Mouse (Mus musculus) heart, embryonic 12.5 days (tissue): ENCODE data around the gene Senp6. TPM values are rescaled to one million over a fixed set of nuclear protein-coding genes. Genes with fewer than 3 reads are reported as not detected.
A peak's percentile ranks its signal among the peaks of the same experiment; 100 is the strongest.

Experiments
- ATAC-seq: fragments of 200-750 bp; cut with Nextera tagmentation; 2 replicates; pipeline ENCODE4 v1.8.0; 2017; ENCODE audit warnings: moderate TSS enrichment, moderate library complexity; ENCODE audit not compliant: insufficient number of reproducible peaks, low FRiP score
- H3K27ac ChIP-seq: fragments of 300-500 bp; sonication (generic); 2 replicates; pipeline ENCODE4 v1.5.1; 2016; ENCODE audit warnings: mild to moderate bottlenecking, moderate library complexity; ENCODE audit not compliant: poor library complexity, severe bottlenecking
- H3K27me3 ChIP-seq: fragments of 300-500 bp; sonication (generic); replicated peaks from 2 replicates; pipeline ENCODE4 v1.6.1; 2016; ENCODE audit warnings: mild to moderate bottlenecking, moderate library complexity
- H3K36me3 ChIP-seq: fragments of 300-500 bp; sonication (generic); 2 replicates; pipeline ENCODE4 v1.6.1; 2016; ENCODE audit warnings: mild to moderate bottlenecking, moderate library complexity
- H3K4me1 ChIP-seq: fragments of 300-500 bp; sonication (generic); replicated peaks from 2 replicates; pipeline ENCODE4 v1.6.1; 2016; ENCODE audit warnings: mild to moderate bottlenecking
- H3K4me2 ChIP-seq: fragments of 300-500 bp; sonication (generic); 2 replicates; pipeline ENCODE4 v1.6.1; 2016; ENCODE audit warnings: mild to moderate bottlenecking, moderate library complexity
- H3K4me3 ChIP-seq: fragments of 300-500 bp; sonication (generic); 2 replicates; pipeline ENCODE4 v1.5.1; 2016; ENCODE audit warnings: mild to moderate bottlenecking
- H3K9ac ChIP-seq: fragments of 300-500 bp; sonication (generic); 2 replicates; pipeline ENCODE4 v1.6.1; 2016; ENCODE audit warnings: mild to moderate bottlenecking, moderate library complexity
- H3K9me3 ChIP-seq: fragments of 300-500 bp; sonication (generic); replicated peaks from 2 replicates; pipeline ENCODE4 v1.6.1; 2016; ENCODE audit warnings: mild to moderate bottlenecking, moderate library complexity
- WGBS: fragments of 180-500 bp; shearing (Covaris S2); methylation state at CpG from one replicate; pipeline ENCODE4 v1.1.7; 2016; 5-methylcytosine and 5-hydroxymethylcytosine counted together
- polyA plus RNA-seq: library from polyadenylated mRNA; unstranded; fragments of >200 nt; fragmentation: Nextera tagmentation; extraction: Ambion mirVana; gene quantifications from 2 replicates; pipeline ENCODE4 v1.2.1, GENCODE M21; 2016

Gene Senp6
- polyA plus RNA-seq, 1 experiment from 2014 or later, result 46.5 TPM

DNA sequence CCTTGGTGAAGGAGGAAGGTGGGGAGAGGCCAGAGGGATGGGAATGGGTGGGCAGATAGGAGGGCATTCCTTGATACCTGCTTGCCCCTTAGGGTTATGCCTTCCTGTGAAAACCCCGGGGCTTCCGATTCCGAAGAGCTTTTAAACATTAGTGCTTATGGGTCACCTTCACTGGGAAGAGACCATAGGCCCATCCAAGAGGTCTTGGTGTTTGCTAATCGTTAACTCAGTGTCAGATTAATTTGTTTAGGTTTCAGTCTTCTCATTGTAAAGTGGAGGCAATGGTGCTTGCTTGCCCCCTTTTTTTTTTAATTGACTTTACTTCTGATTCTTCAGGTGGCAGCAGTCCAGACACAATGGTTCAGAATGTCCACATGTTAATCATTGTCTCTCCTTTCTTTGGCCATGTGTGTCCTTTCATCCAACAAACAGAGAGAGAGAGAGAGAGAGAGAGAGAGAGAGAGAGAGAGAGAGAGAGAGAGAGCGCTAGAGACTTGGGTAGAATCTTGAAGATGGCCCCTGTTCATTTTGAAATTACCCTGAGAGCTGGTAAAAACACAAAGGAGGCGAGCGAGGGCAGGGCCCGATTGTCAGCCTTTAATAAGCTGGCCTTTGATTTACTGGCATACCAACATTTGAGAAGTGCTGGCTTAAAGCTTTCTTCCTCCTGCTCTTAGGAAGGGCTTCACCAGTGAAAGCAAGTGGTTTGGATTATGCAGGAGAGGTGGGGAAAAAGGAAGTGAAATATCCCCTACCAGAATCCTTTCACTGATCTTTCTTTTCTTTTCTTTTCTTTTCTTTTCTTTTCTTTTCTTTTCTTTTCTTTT, 105.9 kb downstream of the Senp6 start:
- Histone ChIP-seq H3K9ac (no peak overlapping the region), H3K27me3 (no peaks in the 10 kb centered on the region), H3K4me1 (peaks cover 16% of the 10 kb centered on the region), H3K9me3 (no peaks in the 10 kb centered on the region), H3K36me3 (no peaks in the 10 kb centered on the region), H3K4me3 (no peak overlapping the region), H3K27ac (no peak overlapping the region), H3K4me2 (no peak overlapping the region)
- 87% methylated on average over 8 of the region's 8 CpGs for WGBS
- ATAC-seq, result no peak

- Histone ChIP-seq H3K27ac (no peak overlapping the region), H3K36me3 (no peaks in the 10 kb centered on the region), H3K9ac (no peak overlapping the region), H3K9me3 (no peaks in the 10 kb centered on the region), H3K4me3 (no peak overlapping the region), H3K4me1 (peaks cover 16% of the 10 kb centered on the region), H3K27me3 (no peaks in the 10 kb centered on the region), H3K4me2 (no peak overlapping the region)
- 56% methylated on average over 9 of the region's 9 CpGs for WGBS
- no peak for ATAC-seq
These were observed 106.9 kb downstream of the Senp6 start for GRCm38 (mm10) chr9:80173629-80174028.

DNA sequence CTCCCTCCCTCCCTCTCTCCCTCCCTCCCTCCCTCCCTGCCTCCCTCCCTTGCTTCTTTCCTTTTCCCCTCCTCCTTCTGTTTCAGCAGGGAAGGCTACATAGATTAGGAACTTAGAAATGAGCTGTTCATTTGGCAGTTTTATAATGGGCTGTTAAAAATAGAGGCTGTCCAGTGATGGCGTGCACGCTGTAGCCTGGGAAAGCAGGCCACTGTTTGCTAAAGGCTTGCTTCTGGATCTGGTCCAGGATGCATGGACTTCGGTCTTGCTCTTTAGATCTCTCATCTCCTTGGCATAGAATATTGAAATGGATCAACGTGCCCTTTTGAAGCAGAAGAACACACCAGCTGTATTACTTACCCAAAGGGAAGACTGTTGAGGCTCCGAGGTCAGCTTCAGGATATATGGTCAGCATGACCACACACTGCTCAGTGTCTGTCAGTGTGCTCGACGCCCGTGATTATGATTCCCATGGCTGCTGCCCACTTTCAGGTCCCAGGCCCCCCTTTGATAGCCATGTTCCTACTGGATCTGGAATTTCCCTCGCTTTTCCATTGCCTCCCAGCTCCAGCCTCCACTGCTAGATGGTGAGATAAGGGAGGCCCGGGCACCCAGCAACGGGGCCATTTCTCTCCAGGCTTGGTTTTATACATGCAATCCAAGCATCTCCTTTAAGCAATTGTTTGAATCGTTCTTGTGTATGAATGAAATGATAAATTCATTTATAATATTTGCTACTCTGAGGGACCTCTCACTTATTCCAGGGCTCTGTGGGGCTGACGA, 110.2 kb downstream of the Senp6 start:
- Histone ChIP-seq H3K4me2 (0 out of 2 replicates have a peak overlapping the region, but pooled peaks have one; percentile 6), H3K4me3 (no peak overlapping the region), H3K36me3 (no peaks in the 10 kb centered on the region), H3K9ac (no peak overlapping the region), H3K4me1 (peaks cover 16% of the 10 kb centered on the region), H3K27me3 (no peaks in the 10 kb centered on the region), H3K27ac (peak overlapping the region; percentile 63), H3K9me3 (no peaks in the 10 kb centered on the region)
- 44% methylated on average over 13 of the region's 13 CpGs for WGBS
- ATAC-seq, result no peak

GRCm38 (mm10) chr9:80178670-80179069, 112.0 kb downstream of the Senp6 start:
- no peak for ATAC-seq
- 85% methylated on average over 2 of the region's 2 CpGs for WGBS
- no peaks in the 10 kb centered on the region for H3K9me3 ChIP-seq
- H3K27ac ChIP-seq, result no peak overlapping the region
- peaks cover 13% of the 10 kb centered on the region for H3K4me1 ChIP-seq
- no peak overlapping the region for H3K4me2 ChIP-seq
- H3K9ac ChIP-seq, result no peak overlapping the region
- no peaks in the 10 kb centered on the region for H3K27me3 ChIP-seq
- H3K36me3 ChIP-seq, result no peaks in the 10 kb centered on the region
- H3K4me3 ChIP-seq, result no peak overlapping the region

DNA sequence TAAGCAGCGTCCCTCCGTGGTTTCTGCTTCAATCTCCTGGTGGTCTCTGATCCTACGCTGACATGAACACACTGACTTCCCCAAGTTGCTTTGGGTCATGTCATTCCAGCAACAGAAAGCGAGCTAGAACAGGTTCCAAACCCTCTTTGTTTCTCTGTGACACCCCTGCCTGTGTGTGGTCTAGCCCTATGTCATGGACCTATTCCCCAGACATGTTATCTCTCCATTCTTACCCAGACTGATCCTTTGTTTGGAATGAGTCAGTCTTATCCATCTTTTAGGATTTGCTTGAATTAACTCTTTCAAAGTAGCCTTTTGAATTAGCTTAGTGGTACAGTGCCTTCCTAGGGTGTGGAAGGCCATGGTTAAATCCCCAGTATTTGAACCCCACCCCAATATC, 113.0 kb downstream of the Senp6 start:
- WGBS, result 67% methylated on average over 4 of the region's 4 CpGs
- Histone ChIP-seq H3K36me3 (no peaks in the 10 kb centered on the region), H3K9ac (no peak overlapping the region), H3K27ac (no peak overlapping the region), H3K9me3 (no peaks in the 10 kb centered on the region), H3K4me3 (no peak overlapping the region), H3K27me3 (no peaks in the 10 kb centered on the region), H3K4me2 (no peak overlapping the region), H3K4me1 (peaks cover 12% of the 10 kb centered on the region)
- ATAC-seq, result no peak

- ATAC-seq, result no peak
- H3K4me1 ChIP-seq, result peaks cover 14% of the 10 kb centered on the region
- H3K9me3 ChIP-seq, result no peaks in the 10 kb centered on the region
- H3K4me2 ChIP-seq, result no peak overlapping the region
- H3K36me3 ChIP-seq, result no peaks in the 10 kb centered on the region
- H3K9ac ChIP-seq, result no peak overlapping the region
- H3K27ac ChIP-seq, result no peak overlapping the region
- 77% methylated on average over 5 of the region's 5 CpGs for WGBS
- no peak overlapping the region for H3K4me3 ChIP-seq
- H3K27me3 ChIP-seq, result no peaks in the 10 kb centered on the region
These were observed 114.1 kb downstream of the Senp6 start for GRCm38 (mm10) chr9:80180771-80181170.

- WGBS, result 53% methylated on average over 1 of the region's 1 CpGs
- no peaks in the 10 kb centered on the region for H3K27me3 ChIP-seq
- H3K4me2 ChIP-seq, result no peak overlapping the region
- no peak overlapping the region for H3K9ac ChIP-seq
- no peak overlapping the region for H3K4me3 ChIP-seq
- H3K4me1 ChIP-seq, result peaks cover 13% of the 10 kb centered on the region
- no peaks in the 10 kb centered on the region for H3K9me3 ChIP-seq
- no peaks in the 10 kb centered on the region for H3K36me3 ChIP-seq
- no peak for ATAC-seq
- H3K27ac ChIP-seq, result no peak overlapping the region
These were observed 115.0 kb downstream of the Senp6 start for GRCm38 (mm10) chr9:80181692-80182091.

DNA sequence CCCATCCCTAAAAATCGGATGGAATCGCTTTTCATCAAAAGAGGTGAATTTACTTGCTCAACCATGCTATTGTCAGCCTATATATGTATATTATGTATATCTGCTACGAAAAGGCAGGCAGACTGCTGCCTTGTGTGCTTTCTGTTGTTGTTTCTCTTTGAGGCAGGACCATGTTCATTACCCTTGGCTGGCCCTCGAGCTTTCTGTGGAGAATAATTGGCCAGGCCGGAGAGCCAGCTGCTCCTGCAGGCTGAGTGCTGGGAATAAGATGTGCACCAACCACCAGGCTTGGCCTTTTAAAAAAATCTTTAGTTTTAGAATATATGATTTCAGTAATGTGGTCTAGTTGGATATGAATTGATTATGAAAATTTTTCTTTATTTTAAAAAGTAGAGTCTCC, 117.4 kb downstream of the Senp6 start:
- no peak overlapping the region for H3K9ac ChIP-seq
- H3K9me3 ChIP-seq, result no peaks in the 10 kb centered on the region
- WGBS, result 82% methylated on average over 5 of the region's 5 CpGs
- H3K27me3 ChIP-seq, result no peaks in the 10 kb centered on the region
- no peaks in the 10 kb centered on the region for H3K36me3 ChIP-seq
- H3K27ac ChIP-seq, result no peak overlapping the region
- no peak for ATAC-seq
- peaks cover 5% of the 10 kb centered on the region; the same call in 1 of the 2 replicates for H3K4me1 ChIP-seq
- H3K4me3 ChIP-seq, result no peak overlapping the region
- no peak overlapping the region for H3K4me2 ChIP-seq

DNA sequence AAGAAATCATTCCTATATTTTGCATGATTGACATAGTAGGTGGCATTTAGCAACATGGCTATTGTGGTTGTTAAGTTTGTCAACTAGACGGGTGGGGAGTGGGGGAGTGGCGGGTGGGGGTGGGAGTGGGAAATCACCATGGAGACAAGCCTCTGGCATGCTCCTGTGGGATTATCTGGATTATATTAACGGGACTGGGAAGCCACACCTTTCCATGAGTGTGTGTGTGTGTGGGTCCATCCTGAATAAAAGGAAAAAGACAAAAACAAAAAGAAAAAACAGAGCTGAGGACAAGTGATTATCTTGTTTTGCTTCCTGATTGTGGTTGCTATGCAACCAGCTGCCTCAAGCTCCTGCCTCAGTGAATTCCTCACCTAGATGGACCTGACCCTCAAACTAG, 119.0 kb downstream of the Senp6 start:
- Histone ChIP-seq H3K27ac (no peak overlapping the region), H3K9ac (no peak overlapping the region), H3K27me3 (no peaks in the 10 kb centered on the region), H3K4me1 (peaks cover 5% of the 10 kb centered on the region; the same call in 1 of the 2 replicates), H3K4me3 (no peak overlapping the region), H3K9me3 (no peaks in the 10 kb centered on the region), H3K36me3 (no peaks in the 10 kb centered on the region), H3K4me2 (no peak overlapping the region)
- ATAC-seq, result 0 out of 2 replicates have a peak, but pooled peaks have one; percentile 51
- WGBS, result 38% methylated on average over 3 of the region's 3 CpGs

- Histone ChIP-seq H3K9ac (no peak overlapping the region), H3K36me3 (no peaks in the 10 kb centered on the region), H3K4me3 (no peak overlapping the region), H3K4me2 (no peak overlapping the region), H3K9me3 (no peaks in the 10 kb centered on the region), H3K27ac (no peak overlapping the region), H3K27me3 (no peaks in the 10 kb centered on the region), H3K4me1 (peaks cover 13% of the 10 kb centered on the region)
- no peak for ATAC-seq
- 89% methylated on average over 8 of the region's 8 CpGs for WGBS
These were observed 120.0 kb downstream of the Senp6 start for GRCm38 (mm10) chr9:80186693-80187092.

DNA sequence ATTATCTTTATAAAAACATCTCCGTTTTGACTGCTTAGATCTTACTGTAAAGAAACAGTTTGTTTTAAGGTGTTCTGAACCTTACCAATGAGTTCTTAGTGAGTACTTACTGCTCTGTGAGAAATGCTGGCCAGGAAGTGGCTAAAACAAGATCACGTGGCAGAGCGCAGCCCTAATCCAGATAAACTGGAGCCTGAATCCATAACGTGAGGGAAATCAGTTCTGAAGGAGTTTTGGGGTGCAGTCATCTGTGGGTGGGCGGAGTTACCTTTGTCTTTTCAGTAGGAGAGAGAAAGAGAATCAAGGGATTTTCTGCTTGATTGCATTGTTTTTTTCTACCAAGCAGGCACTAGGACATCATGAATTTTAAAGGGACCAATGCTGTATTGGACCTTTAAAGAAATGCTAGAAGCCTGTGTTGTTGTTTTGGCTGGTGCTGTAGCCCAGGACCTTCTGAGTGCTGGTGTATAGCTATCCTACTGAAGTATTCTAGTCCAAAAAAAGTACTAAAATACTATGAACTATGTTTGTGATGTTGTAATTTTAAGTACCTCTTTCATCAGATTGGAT, 121.7 kb downstream of the Senp6 start:
- no peaks in the 10 kb centered on the region for H3K36me3 ChIP-seq
- no peak overlapping the region for H3K27ac ChIP-seq
- peaks cover 27% of the 10 kb centered on the region for H3K4me1 ChIP-seq
- H3K9ac ChIP-seq, result no peak overlapping the region
- no peak overlapping the region for H3K4me3 ChIP-seq
- WGBS, result 54% methylated on average over 5 of the region's 5 CpGs
- no peaks in the 10 kb centered on the region for H3K27me3 ChIP-seq
- no peak overlapping the region for H3K4me2 ChIP-seq
- H3K9me3 ChIP-seq, result no peaks in the 10 kb centered on the region
- ATAC-seq, result no peak
